Mouse (Mus musculus): ENCODE results near the gene Itsn1.

DNA sequence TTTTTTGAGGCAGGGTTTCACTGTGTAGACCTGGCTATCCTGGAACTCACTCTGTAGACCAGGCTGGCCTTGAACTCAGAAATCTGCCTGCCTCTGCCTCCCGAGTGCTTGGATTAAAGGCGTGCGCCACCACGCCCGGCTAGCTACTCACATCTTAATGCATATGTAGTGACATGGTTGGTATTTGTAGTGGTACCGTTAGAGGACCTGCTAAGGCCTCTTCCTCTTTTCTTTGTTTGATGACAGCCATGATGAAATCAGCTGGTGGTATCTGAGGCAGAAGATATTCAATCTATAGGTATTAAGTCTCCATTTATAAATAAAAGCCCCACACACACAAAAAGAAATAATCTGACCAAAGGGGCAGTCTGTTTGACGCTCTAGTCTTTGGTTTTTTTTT lies 82.3 kb downstream of the Itsn1 start:
- TF ChIP-seq POLR2A (IDR thresholded peaks at IDR 0.05; ENCODE audit: borderline replicate concordance, insufficient read depth, low read length), result no peak
- TF ChIP-seq CTCF (IDR thresholded peaks at IDR 0.05; ENCODE audit: borderline replicate concordance, insufficient read depth, low read depth, low read length), result no peak

Data from cerebellum, adult 2 months (tissue).